Comparison of ENCODE assay signal across 13 mouse cellular contexts in genomic region chr10:99676557-99677098, GRCm38 (mm10).
"Had no signal": no experiment of that assay in that cellular context is flagged by ENCODE, and none has a peak within 500 bp of the region (broad histone marks: within the 10 kb centered on the region; RNA-seq: fewer than 3 reads in every experiment).

No protein-coding gene starts in this region.

- ATAC-seq: lung, postnatal 0 days; midbrain, embryonic 13.5 days had no signal

- DNase-seq: kidney, postnatal 14 days; left cerebral cortex, postnatal 4 days; lung, adult 2 months; lung, postnatal 36 days; right cerebral cortex, adult 18-20 months; spleen, adult 18-20 months; thymus, adult 18-20 months; thymus, postnatal 14 days had no signal

- H3K27me3 ChIP-seq: limb, embryonic 13.5 days; midbrain, embryonic 13.5 days; neural tube, embryonic 15.5 days had no signal

- H3K27ac ChIP-seq: limb, embryonic 13.5 days; liver, embryonic 14.5 days; midbrain, embryonic 13.5 days; neural tube, embryonic 15.5 days had no signal

- H3K4me3 ChIP-seq: limb, embryonic 13.5 days; midbrain, embryonic 13.5 days; neural tube, embryonic 15.5 days had no signal

- H3K36me3 ChIP-seq: limb, embryonic 13.5 days; midbrain, embryonic 13.5 days; neural tube, embryonic 15.5 days had no signal

- H3K9me3 ChIP-seq: limb, embryonic 13.5 days; midbrain, embryonic 13.5 days; neural tube, embryonic 15.5 days had no signal

- H3K9ac ChIP-seq: limb, embryonic 13.5 days; liver, embryonic 14.5 days; midbrain, embryonic 13.5 days; neural tube, embryonic 15.5 days had no signal

- H3K4me1 ChIP-seq: limb, embryonic 13.5 days; midbrain, embryonic 13.5 days; neural tube, embryonic 15.5 days had no signal

- H3K4me2 ChIP-seq: limb, embryonic 13.5 days; midbrain, embryonic 13.5 days; neural tube, embryonic 15.5 days had no signal
